Mouse (Mus musculus): ENCODE results near the gene Mfap1a.
"Not testable (repeated sequence)": the region's sequence is repeated elsewhere in the genome, so short reads cannot be mapped to it uniquely, and the experiment has no call there.

Gene Mfap1a

DNA sequence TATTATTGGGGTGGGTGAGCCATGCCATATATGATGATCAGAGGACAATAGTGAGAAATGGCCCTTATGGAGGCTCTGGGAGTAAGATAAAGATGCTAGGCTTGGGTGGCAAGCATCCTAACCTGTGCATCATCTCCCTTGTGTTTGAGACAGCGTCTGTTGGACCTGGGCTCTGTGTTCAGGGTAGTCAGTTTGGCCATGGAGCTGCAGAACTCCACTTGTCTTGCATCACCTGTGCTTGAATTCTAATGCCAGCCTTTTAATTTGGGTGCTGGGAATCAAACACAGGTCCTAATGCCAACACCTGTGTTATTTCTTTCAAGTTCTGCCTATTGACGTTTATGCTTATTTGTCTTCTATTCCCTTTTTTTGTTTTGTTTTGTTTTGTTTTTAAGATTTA lies 31.2 kb downstream of the Mfap1a start:
- DNase-seq (ENCODE audit: low spot score in 2 of 2) = not testable (repeated sequence)

DNA sequence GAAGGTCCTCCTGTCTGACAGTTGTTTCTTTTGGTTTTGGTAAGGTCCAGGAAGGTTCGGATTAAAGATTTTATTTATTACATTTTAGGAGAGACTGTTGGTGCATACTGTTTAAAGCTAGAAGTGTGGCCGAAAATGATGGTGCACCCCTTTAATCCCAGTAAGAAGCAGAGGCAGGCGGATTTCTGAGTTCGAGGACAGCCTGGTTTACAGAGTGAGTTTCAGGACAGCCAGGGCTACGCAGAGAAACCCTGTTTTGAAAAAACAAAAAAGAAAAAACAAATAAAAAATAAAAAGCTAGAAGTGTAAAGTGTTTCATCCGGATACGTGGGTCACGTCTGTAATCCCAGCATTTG lies 32.3 kb downstream of the Mfap1a start:
- DNase-seq (ENCODE audit: low spot score in 2 of 2) = no peak

DNA sequence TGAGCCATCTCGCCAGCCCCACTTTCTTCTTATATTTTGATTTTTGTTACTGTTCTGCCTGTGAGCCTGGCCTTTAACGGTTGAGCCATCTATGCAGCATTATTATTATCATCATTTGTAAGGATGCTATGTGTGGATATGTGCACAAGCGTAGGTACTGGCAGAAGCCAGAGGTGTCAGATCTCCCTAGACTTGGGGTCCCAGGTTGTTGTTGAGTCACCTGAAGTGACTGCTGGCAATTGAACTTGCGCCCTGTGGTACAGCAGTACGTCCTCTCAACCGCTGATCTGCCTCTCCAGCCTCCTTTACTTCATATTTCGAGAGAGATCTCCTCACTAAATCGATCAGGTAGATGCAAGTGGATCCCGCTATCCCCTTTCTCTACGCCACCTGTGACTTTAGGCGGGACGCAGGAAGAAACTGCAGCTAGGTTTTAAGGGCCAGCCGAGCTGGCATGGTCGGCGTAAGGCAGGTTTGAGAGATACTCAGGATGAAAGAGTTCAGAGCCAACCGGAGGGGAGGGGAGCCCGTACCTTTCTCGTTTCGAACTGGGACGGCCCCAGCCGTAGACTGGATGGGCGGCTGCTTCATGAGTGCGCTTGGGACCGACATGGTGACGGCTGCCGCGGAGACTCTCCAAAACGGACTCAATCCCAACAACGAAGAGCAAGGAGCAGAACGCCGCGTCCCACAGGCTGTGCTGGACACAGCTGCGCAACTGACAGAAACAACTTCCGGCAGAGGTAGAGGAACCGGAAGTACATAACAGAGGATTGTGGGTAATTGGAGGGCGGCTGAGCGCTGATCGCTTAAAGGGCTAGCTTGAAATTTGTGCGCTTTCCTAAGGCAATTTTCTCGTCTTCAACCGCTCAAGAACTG lies 32.9 kb downstream of the Mfap1a start, which contains the start of gene Mfap1b:
Gene Mfap1b (minus strand): TSS at position 767 of the 879 bp plus-strand sequence.
- peak; percentile 66 to 72 for DNase-seq (ENCODE audit: low spot score in 2 of 2)

DNA sequence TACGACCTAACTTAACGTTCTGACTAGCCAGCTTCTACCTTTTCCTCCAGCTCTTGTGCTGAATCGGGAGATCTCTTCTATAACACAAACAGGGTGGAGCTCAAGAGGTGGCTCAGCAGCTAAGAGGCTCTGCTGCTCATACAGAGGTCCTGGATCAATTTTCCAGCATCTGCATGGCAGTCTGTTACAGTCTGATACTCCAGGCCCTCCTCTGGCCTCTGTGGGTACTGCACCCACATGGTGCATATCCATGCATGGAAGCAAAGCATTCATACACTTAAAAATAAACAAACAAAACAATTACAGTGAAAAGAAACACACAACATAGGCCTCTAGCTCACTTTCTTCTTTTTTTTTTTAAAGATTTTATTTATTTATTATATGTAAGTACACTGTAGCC lies 33.7 kb downstream of the Mfap1a start:
- not testable (repeated sequence) for DNase-seq (ENCODE audit: low spot score in 2 of 2)

DNA sequence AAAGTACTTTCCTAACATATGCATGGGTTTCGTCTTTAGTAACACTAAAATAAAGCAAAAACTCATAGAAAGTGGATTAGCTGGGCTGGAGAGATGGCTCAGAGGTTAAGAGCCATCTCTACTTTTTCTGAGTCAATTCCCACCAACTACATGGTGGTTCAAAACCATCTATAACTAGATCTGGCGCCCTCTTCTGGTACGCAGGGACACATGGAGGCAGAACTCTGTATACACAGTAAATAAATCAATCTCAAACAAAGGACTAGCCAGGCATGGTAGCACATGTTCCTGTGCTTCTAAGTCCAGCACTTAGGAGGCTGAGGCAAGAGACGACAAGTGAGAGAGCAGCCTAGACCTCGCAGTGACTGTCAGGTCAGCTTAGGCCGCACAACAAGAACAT lies 37.5 kb downstream of the Mfap1a start:
- DNase-seq (ENCODE audit: low spot score in 2 of 2) = not testable (repeated sequence)

DNA sequence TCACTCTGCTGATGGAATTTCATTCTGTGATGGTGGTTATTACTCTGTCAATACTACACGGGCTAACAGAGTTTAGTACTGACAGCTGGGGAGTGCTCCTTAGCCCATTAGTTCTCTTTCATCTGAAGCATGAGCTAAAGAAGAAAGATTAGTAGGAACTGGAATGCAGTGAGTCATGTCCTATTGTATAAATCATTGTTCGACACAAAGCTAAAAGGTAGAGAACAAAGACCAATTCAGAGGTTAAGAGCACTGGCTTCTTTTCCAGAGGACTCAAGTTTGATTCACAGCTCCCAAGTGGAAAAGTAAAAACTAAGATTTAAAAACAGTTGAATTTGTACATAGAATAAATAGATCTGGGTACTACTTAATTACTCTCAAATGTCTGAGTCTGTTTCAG lies 46.4 kb downstream of the Mfap1a start:
- no peak for DNase-seq (ENCODE audit: low spot score in 2 of 2)

DNA sequence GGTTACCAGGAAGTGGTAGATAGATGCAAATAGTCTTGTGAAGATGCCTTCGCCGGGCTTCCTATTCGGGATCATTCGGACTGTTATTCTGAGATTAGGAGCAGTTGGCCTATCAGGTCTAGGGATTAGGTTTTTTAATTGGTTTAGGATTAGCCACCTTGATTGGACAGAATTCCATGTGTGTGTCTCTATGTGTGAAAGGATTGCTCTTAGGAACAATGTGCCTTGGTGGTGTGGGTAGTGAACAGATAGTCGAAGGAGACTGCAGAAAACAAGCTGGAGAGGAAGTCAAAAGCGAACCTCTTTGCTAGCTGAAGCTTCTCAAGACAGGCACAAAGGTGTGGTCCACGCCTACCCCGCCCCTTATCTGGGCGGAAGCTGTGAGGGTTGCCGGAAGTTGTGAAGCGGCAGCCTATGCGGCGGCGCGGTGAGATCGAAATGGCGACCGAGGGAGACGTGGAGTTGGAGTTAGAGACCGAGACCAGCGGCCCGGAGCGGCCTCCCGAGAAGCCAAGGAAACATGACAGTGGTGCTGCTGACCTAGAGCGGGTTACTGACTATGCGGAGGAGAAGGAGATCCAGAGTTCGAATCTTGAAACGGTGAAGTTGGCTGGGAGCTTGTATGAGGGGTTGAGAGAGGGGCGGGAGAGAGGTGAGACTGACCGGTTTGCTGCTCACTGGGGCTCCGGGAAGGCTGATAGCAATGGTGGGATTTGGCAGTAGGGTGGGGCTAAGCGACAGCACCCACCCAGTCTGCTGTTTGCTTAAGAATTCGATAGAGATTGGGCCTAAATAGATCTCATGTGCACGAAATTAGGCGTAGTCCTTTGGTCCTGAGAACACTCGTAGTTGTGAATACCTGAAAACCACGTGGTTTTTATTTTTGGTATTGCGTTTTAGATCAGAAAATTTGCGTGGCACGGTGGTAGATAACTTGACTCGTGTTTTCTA lies 49.5 kb downstream of the Mfap1a start, which contains the start of gene Serinc4:
Gene Serinc4 (minus strand): TSS at position 90 of the 951 bp plus-strand sequence.
- peak; percentile 82 to 83 for DNase-seq (ENCODE audit: low spot score in 2 of 2)

DNA sequence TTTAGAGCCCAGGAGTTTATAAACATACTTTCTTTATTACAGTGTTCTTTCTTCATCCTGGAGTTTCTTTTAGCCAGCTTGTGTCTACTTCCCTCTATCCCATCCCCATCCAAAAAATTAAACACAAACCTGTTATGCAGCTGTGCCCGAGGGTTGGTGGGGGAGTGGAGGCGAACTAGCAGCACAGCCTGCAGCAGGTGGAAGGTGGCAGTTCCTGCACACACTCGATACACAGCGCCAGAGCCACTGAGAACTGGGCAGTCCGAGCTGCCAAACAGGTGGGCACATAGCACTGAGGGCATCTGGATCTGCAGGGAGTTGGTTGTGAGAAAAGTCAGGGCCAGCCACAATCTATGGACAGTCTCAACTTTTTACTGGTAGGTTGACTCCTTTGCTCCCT lies 50.9 kb downstream of the Mfap1a start:
- no peak for DNase-seq (ENCODE audit: low spot score in 2 of 2)

DNA sequence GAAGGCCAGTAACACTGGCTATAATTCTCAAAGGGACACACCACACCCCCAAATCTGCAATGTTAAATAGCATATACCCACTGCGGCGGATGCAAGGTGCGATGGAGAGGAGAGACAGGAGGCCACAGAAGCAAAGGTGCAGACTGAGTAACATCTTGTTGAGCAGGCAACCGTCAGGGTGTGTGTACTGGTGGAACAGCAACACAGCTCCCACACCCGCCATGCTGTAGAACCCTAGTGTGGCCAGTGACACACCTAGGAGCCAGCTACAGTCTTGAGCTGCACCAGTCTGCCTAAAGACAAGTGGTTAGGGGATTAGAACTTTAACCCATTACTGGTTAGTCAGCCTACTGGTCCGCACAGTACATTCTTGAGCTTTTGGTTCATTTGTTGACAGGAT lies 52.5 kb downstream of the Mfap1a start:
- no peak for DNase-seq (ENCODE audit: low spot score in 2 of 2)

DNA sequence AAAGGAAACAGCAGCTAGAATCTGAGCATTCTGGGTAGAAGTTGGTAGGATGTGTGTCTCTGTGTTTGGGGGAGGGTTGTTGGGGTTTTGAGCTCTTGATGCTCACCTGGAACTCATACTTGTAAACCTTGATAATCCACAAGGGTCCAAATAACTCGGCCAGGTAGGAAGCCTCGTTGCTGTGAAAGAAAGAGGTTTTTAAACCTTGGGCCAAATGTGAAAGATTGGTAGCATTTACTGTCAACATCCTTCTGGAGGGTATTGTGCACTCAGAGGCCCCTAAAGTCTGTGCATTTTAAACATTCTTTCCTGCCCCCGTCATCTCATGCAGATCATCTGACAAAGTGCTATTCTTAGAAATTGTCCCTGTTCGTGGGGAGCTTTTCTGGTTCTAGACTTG lies 53.5 kb downstream of the Mfap1a start, which contains the start of gene Hypk:
Gene Hypk (plus strand): TSS at position 301 of the 400 bp plus-strand sequence.
- DNase-seq (ENCODE audit: low spot score in 2 of 2) = no peak

DNA sequence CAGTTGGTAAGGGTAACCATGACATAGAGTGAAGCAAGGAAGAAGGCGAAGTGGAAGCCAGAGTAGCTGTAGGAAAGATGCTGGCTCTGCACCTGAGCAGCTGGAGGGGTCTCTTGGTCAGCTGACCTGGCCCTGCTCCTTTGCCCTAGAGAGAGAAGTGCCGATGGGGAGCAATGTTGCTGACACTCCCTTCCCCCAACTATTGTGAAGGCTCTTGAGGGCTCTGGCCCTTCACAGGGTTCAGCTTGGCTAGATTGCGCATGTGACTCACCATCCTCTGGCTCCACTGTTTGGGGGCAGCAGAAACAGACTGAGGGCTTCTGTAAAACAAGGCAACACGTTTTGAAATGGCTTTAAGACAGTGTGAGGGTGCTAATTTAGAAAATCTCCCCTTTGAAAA lies 54.1 kb downstream of the Mfap1a start:
- no peak for DNase-seq (ENCODE audit: low spot score in 2 of 2)

DNA sequence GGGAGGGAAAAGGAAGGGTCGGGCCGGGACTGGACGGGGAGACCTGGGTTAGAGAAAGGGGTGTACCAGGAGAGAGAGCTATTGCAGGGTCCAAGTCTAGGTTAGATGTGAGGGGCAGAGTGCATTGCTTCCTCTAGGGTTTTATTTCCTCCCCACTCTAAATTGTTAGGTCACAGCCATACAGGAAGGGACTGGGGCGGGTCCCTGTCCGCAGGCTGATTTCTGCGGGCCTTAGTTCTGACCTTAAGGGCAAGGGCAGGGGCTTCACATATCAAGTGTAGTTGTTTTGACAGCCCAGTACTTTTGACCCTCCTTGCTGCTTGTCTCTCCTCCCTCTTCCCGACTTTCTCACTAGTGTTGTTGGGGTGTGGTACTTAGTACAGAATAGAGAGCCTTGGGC lies 56.4 kb downstream of the Mfap1a start:
- no peak for DNase-seq (ENCODE audit: low spot score in 2 of 2)

DNA sequence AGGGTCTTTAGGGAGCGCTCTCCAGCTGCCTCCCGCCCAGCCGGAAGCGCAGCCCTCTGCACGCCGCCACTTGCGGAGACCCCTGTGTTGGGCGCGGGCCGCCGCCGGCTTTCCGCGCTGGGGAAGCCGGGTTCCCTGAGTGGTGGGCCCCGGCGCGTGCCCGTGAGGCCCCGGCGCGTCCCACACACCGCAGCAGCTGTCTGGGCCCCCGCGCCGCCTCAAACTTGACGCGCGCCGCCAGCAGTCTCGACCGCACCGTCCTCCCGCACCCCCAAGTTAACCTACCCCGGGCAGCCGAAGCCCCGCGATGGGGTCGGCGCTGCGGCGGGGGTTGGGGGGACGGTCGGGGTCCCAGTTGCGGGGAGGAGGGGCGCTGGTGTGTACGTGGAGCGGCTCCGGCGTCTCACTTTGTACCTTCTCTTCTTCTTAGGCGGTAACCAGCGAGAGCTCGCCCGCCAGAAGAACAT lies 56.9 kb downstream of the Mfap1a start:
- no peak for DNase-seq (ENCODE audit: low spot score in 2 of 2)

DNA sequence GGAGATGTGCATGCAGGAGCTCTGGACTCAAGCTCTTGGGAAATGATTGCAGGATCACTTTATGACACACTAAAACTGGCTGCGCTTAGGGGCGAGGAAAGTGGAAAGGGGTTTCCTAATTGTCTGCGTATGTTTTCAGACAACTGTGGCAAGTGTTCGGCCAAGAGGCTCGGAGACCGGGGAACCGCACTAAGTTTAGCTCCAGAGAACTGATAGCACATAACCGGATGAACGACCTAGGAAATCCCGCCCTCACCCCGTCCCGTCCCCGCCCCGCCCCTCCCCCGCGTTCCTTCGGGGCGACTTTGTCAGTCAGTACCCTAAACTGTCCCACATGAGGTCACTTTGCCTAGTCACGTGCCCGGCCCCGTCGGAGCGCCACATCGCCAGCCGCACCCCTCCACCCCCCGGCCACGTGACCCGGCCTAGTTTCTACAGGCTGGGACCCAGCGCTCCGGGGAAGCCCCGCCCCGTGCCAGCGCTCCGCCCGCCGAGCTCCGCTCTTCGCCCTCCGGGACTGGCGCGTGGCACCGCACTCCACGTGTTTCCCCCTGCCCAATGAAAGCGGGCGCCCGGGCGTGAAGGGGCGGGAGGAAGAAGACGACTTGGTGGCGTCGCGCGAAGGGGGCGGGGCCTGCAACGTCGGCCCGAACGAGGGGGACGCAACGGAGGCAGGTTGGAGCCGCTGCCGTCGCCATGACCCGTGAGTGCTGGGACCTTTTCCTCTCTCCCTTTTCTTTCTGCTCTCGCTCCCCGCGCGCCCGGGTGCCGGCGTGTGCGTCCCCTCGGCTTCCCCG lies 57.5 kb downstream of the Mfap1a start, which contains the start of gene Serf2:
Gene Serf2 (plus strand): TSS at position 457 of the 797 bp plus-strand sequence.
- peak; percentile 98 to 99 for DNase-seq (ENCODE audit: low spot score in 2 of 2)

DNA sequence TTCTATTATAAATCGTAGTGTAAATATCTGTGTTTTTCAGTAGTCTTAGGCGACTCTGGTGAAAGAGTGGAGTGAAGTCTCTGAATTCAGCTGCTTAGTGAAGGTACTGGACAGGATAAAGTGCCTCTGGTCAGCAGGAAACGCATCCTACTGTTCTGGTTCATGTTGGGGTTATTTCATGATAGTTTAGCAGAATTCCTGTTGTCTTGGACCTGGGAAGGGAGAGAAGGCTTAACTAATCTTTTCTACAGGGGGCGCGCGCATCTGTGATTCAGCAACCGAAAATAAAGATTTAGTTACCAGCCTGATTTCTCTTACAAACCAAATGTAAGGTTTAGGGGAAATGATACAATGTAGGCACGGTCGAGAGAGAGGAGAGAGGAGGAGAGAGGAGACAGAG lies 58.3 kb downstream of the Mfap1a start:
- DNase-seq (ENCODE audit: low spot score in 2 of 2) = peak; percentile 20 to 52

DNA sequence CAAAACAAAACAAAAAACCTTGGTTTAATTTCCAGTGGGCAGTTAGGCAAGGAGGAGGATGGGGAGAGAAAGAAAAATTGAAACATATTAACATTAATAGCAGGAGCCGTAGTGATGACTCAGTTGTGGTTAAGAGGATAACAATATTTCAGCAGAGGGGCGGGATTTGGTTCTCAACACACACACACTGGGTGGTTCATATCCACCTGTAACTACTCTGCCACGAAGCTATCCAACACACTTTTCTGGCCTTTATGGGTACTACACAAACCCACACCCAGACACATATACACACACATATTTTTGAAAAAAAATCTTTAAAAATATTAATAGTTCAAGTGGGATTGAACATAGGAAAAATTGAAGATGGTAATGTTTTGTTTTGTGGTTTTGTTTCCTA lies 59.5 kb downstream of the Mfap1a start:
- DNase-seq (ENCODE audit: low spot score in 2 of 2) = no peak

DNA sequence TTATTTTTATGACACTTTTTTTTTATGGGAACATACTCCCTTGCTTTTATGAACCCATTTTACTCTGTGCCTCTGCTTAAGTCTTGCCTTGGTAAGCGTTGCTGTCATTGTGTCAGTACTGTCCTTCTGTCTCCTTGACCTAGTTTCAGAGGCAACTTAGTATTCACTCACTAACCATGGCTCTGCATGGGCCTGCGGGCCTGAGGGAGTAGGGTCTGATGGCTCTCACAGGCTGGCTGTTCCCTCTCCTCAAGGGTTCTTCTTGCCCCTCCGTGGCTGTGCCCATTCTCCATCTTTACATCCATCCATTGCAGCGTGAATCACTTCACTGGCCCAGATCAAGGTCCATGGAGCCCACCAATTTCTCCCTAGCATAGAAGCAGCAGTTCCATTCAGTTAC lies 60.0 kb downstream of the Mfap1a start:
- DNase-seq (ENCODE audit: low spot score in 2 of 2) = no peak

DNA sequence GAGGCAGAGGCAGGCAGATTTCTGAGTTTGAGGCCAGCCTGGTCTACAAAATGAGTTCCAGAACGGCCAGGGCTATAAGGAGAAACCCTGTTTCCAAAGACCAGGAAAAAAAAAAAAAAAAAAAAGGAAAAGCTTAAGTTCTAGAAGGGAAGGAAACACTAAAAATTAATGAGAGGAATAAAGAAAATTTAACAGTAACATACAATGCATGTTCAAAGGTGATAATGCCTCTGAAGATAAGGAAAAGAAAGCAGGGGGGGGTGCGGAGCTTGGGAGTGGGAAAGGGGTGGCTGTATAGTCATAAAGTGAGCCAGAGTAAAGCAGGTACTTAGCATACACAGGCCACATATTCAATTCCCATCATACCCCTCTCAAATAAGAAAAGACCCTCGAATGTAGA lies 61.3 kb downstream of the Mfap1a start:
- DNase-seq (ENCODE audit: low spot score in 2 of 2) = no peak

DNA sequence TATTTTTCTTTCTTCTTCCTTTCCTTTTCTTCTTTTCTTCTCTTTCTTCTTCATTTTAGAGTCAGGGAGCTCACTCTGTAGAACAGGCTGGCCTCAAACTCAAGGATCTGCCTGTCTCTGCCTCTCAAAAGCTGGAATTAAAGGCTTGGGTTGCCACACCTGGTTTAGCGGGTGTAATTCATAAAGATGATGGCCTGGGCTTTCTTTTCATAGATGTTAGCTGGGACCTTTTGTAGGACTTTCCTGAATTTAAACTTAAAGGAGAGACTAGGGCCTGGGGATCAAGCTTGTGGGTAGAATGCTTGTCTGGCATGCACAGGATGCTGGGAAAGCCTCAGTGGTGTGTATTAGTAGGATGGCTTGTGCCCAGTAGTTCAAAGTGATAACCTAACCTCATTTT lies 62.3 kb downstream of the Mfap1a start, which contains the start of gene Ell3:
Gene Ell3 (minus strand): TSS at position 101 of the 400 bp plus-strand sequence.
- DNase-seq (ENCODE audit: low spot score in 2 of 2) = no peak

DNA sequence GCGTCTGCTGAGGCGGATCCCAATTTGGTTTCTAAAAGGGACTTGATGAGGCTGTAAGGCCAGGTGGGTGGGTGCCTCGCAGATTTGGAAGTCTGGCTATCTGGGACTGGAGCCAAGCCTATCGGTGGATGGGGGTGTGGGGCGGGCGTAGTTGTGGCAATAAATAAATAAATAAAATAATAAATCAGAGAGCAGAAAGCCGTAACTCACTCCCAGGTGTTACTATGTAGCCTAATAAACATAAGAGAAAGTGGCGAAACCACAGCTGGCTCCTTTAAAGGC lies 63.5 kb downstream of the Mfap1a start:
- no peak for DNase-seq (ENCODE audit: low spot score in 2 of 2)

DNA sequence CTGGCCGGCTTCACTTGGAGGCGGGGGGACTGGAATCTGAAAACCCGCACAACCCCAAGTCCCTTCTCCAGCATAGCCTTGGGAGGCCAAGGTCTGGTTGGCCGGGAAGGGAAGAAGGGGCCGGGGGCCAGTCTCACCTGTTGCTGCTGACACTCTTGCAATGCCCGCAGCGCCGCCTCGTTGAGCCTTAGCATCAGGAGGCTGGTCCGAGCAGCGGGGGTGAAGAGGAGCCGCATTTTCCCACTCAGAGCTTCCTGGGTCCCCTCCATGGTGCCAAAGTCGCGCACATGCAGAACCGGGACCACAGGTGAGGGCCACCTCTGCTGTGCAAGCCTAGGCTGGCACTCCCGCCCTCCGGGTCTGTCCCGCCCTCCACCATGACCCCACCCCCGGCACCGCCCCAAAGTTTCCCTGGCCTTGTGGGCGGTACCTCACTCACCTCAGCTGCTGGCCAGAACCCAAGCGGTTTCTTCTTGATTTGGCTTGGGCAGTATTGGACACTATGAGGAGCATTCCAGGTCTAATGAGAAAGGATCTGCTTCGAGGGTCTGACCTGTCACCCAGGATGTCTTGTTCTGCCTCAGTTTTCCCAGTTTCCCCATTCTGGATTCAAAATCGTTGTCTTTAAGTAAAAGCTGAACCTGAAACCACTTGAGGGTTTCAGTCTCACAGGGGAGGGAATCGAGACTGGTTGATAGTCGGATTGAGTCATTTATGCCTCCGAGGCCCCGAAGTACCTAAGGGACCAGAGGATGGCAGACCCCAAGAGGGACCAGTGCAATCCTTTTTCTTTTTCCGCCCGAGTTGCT lies 64.0 kb downstream of the Mfap1a start:
- peak in 1 of 2 experiments; percentile 51 for DNase-seq (ENCODE audit: low spot score in 2 of 2)
